17 mouse cellular contexts compared by ENCODE assay signal in genomic region chr4:34274316-34274715, GRCm38 (mm10).
"Had no signal": no experiment of that assay in that cellular context is flagged by ENCODE, and none has a peak within 500 bp of the region (broad histone marks: within the 10 kb centered on the region; RNA-seq: fewer than 3 reads in every experiment).

No protein-coding gene starts in this region.

- H3K36me3 ChIP-seq: limb, embryonic 10.5 days; liver, embryonic 15.5 days; lung, embryonic 15.5 days; midbrain, embryonic 12.5 days; neural tube, embryonic 13.5 days had no signal

- DNase-seq: kidney, adult 18-20 months; kidney, postnatal 10 days; kidney, postnatal 4 days; lung, postnatal 14 days; right cerebral cortex, postnatal 25 days; thymus, adult 2 months; thymus, postnatal 4 days had no signal

- H3K4me1 ChIP-seq: liver, embryonic 15.5 days; lung, embryonic 15.5 days; midbrain, embryonic 12.5 days; neural tube, embryonic 13.5 days had no signal

- H3K4me3 ChIP-seq: layer of hippocampus, adult 2 months; limb, embryonic 10.5 days; liver, embryonic 15.5 days; lung, embryonic 15.5 days; megakaryocyte, embryonic 14.5 days; midbrain, embryonic 12.5 days; neural tube, embryonic 13.5 days had no signal

- H3K9me3 ChIP-seq: limb, embryonic 10.5 days; liver, embryonic 15.5 days; lung, embryonic 15.5 days; midbrain, embryonic 12.5 days; neural tube, embryonic 13.5 days had no signal

- H3K9ac ChIP-seq: liver, embryonic 15.5 days; lung, embryonic 15.5 days; midbrain, embryonic 12.5 days; neural tube, embryonic 13.5 days had no signal

- ATAC-seq: midbrain, embryonic 16.5 days had no signal

- H3K27ac ChIP-seq: layer of hippocampus, adult 2 months; limb, embryonic 10.5 days; liver, embryonic 15.5 days; lung, embryonic 15.5 days; macrophage; midbrain, embryonic 12.5 days; neural tube, embryonic 13.5 days had no signal

- H3K4me2 ChIP-seq: liver, embryonic 11.5 days; liver, embryonic 15.5 days; lung, embryonic 15.5 days; midbrain, embryonic 12.5 days; neural tube, embryonic 13.5 days had no signal

- H3K27me3 ChIP-seq: liver, embryonic 15.5 days; lung, embryonic 15.5 days; megakaryocyte, embryonic 14.5 days; midbrain, embryonic 12.5 days; neural tube, embryonic 13.5 days had no signal
